Mouse (Mus musculus): ENCODE data around the gene Nfam1. TPM values are rescaled to one million over a fixed set of nuclear protein-coding genes. Genes with fewer than 3 reads are reported as not detected.
A peak's percentile ranks its signal among the peaks of the same experiment; 100 is the strongest.

The Nfam1 gene
- total and polyA plus RNA-seq, 2 experiments from 2014 or later = 1.7 to 3.3 TPM

DNA sequence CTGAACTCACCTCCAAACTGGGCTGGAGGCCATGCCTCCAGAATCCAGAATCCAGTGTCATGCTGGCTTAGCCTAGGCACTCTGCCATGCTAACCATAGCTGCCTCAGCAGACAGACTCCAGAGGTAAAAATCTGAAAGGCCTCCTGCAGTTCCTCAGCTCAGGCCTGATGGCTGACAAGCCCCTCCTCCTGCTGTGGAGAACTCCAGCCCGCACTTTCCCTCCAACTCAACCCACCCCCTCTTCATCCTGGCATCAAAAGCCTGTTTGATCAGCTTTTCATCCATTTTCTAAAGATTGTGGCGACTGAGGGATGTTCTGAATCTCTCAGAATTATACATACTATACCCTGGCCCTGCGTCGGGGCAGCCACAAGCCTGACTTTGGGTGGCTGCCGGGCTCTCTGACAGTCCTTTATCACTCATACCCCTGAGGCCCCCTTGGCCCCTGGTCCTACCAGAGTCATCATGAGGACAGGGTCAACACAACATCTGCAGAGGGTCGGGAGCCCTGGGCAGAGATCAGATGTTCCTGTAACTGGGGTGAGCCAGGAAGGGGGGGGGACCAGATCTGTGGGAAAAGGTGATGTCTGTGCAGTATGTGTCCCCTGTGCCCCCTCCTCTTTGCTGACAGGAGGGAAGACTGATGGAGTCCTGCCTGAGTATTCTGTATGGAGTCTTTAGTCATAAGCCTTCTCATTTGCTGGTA lies 9.7 kb upstream of the Nfam1 start:
- Histone ChIP-seq H3K4me3 (ENCODE audit: low read length) (0 out of 2 replicates have a peak overlapping the region, but pooled peaks have one; percentile 0), H3K9ac (replicated peaks; ENCODE audit: low read length) (peak overlapping the region; percentile 43), H3K36me3 (ENCODE audit: insufficient read depth, low read length) (no peaks in the 10 kb centered on the region), H3K4me2 (ENCODE audit: low read depth, low read length) (peak overlapping the region; percentile 41), H3K27me3 (ENCODE audit: insufficient read depth, low read length) (0 out of 2 replicates have a peak, but pooled peaks cover 5% of the 10 kb centered on the region), H3K9me3 (ENCODE audit: low read length) (no peaks in the 10 kb centered on the region), H3K27ac (peak overlapping the region; percentile 56; the same call in 1 of the 2 replicates), H3K4me1 (ENCODE audit: insufficient read depth, low read length) (peaks cover 14% of the 10 kb centered on the region)
- WGBS = 8% methylated on average over 6 of the region's 6 CpGs
- DNase-seq (ENCODE audit: low spot score) (peak; percentile 74), ATAC-seq (peak; percentile 73)
- no peak for TF ChIP-seq CTCF (IDR thresholded peaks at IDR 0.05; ENCODE audit: low read depth)

DNA sequence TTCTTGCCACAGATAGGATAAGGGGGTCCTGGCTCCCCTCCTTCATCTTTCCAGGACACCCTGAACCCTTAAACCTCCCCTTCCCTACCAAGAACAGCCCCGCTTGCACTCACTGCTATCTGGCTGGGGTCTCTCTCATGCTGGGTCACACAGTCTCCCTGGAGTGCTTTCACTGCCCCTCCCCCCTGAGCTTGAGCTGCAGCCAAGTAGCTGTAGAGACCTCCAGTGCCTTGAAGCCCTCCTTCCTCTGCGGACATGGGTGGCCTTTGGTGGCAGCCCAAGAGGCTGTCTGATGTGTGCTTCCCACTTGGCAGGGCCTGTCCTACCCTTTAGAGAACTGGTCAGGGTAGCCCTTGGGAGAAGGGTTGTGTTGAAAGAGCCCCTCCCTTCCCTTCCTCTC lies 7.0 kb upstream of the Nfam1 start:
- no peak for DNase-seq (ENCODE audit: low spot score)
- TF ChIP-seq CTCF (IDR thresholded peaks at IDR 0.05; ENCODE audit: low read depth) = no peak

DNA sequence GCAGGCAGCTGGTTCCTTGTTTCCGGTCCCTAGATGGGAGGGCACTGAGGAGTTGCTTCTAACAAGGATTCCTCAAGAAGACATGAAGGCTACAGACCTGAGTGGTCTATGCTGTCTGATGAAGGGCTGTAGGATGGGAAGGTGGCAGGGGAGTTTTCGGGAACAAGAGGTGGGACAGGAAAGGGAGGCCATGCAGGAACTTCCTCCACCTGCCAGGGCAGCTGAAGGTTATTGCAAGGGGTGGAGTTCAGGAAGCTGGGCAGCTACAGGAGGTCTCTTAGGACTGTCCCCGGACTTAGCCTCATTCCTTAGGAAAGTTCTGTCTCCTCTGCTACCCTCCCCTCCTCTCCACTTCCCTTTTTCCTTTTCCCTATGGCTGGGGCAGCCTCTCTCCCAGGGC lies 5.7 kb upstream of the Nfam1 start:
- no peak overlapping the region for H3K4me2 ChIP-seq (ENCODE audit: low read depth, low read length)
- 71% methylated on average over 3 of the region's 3 CpGs for whole genome bisulfite sequencing
- no peak for DNase-seq (ENCODE audit: low spot score)
- no peak for TF ChIP-seq CTCF (IDR thresholded peaks at IDR 0.05; ENCODE audit: low read depth)
- no peak for ATAC-seq
- H3K36me3 ChIP-seq (ENCODE audit: insufficient read depth, low read length) = no peaks in the 10 kb centered on the region
- H3K9ac ChIP-seq (replicated peaks; ENCODE audit: low read length) = no peak overlapping the region
- no peak overlapping the region for H3K4me3 ChIP-seq (ENCODE audit: low read length)
- peaks cover 27% of the 10 kb centered on the region for H3K4me1 ChIP-seq (ENCODE audit: insufficient read depth, low read length)
- no peaks in the 10 kb centered on the region for H3K9me3 ChIP-seq (ENCODE audit: low read length)
- no peaks in the 10 kb centered on the region for H3K27me3 ChIP-seq (ENCODE audit: insufficient read depth, low read length)
- H3K27ac ChIP-seq = no peak overlapping the region

More for the DNA sequence above, 7.0 kb upstream of the Nfam1 start:
- no peak overlapping the region for H3K4me3 ChIP-seq (ENCODE audit: low read length)
- H3K9ac ChIP-seq (replicated peaks; ENCODE audit: low read length) = no peak overlapping the region
- no peak overlapping the region for H3K27ac ChIP-seq
- peaks cover 14% of the 10 kb centered on the region for H3K4me1 ChIP-seq (ENCODE audit: insufficient read depth, low read length)
- no peak for ATAC-seq
- WGBS = 36% methylated on average over 2 of the region's 2 CpGs
- 0 out of 2 replicates have a peak, but pooled peaks cover 5% of the 10 kb centered on the region for H3K27me3 ChIP-seq (ENCODE audit: insufficient read depth, low read length)
- no peaks in the 10 kb centered on the region for H3K36me3 ChIP-seq (ENCODE audit: insufficient read depth, low read length)
- H3K4me2 ChIP-seq (ENCODE audit: low read depth, low read length) = no peak overlapping the region
- H3K9me3 ChIP-seq (ENCODE audit: low read length) = no peaks in the 10 kb centered on the region

DNA sequence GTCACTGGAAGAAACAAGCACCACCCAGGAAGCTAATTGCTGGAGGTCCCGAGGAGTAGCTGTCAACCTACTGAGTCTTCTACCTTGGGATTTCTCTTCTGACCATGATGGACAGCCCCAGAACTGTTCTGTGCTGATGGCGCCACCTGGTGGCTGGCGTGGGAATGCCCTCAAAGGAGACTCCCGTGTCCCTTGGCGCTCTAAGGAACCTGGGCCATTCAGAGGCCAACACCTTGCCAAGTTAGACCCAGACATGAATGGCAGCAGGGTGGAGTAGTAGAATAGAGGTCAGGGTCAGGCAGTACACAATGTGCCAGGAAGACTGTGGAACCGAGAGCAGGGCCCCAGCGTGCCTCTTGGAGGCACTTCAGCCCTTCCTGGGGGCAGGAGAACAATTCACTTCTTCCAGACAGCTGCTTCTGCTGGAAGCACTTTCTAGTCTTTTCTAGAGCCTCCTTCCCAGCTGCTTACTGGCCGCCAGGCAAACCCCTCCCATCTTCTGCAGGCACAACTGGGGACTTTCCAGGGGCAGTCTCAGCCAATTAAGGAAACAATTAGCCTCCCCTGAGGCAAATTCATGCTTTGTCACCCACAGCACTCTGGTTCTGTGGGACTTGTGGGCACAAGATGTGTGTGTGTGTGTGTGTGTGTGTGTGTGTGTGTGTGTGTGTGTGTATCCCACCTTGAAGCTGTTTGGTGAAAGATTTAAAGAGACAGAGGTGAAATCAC lies 4.8 kb upstream of the Nfam1 start:
- H3K4me2 ChIP-seq (ENCODE audit: low read depth, low read length) = no peak overlapping the region
- peaks cover 28% of the 10 kb centered on the region for H3K4me1 ChIP-seq (ENCODE audit: insufficient read depth, low read length)
- no peaks in the 10 kb centered on the region for H3K36me3 ChIP-seq (ENCODE audit: insufficient read depth, low read length)
- H3K4me3 ChIP-seq (ENCODE audit: low read length) = no peak overlapping the region
- ATAC-seq = peak; percentile 41; the same call in 1 of the 2 replicates
- H3K9me3 ChIP-seq (ENCODE audit: low read length) = no peaks in the 10 kb centered on the region
- peak; percentile 87 for DNase-seq (ENCODE audit: low spot score)
- peak; percentile 98 for TF ChIP-seq CTCF (IDR thresholded peaks at IDR 0.05; ENCODE audit: low read depth)
- whole genome bisulfite sequencing = 8% methylated on average over 8 of the region's 8 CpGs
- H3K9ac ChIP-seq (replicated peaks; ENCODE audit: low read length) = no peak overlapping the region
- H3K27ac ChIP-seq = no peak overlapping the region
- H3K27me3 ChIP-seq (ENCODE audit: insufficient read depth, low read length) = no peaks in the 10 kb centered on the region

DNA sequence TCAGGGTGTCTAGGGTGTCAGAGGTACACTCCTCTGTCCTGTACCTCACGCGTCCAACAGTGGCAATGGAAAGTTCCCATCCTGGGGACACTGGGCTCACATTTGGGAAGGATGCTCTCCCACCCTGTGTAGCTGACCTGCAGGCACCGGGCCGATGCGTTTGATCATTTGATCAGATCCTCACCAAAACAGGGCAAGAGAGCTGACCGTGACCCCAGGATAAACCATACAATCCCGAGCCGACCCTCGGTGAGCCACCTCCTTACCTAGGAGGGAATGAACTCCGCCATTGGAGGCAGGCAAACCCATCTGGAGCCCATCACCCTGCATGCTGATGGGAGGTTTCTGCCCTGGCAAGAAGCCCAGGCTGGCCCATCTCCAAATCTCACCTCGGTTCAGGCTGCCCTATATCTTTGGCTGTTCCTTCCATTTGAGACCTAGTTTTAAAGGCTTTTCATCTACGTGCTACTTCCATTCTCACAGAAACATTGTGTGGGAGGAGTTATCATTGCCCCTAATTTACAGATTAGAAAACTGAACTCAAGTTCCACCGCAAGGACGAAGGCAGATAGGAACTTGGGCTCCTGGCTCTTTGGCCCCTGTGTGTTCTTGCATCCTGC lies 3.9 kb upstream of the Nfam1 start:
- H3K4me1 ChIP-seq (ENCODE audit: insufficient read depth, low read length) = peaks cover 27% of the 10 kb centered on the region
- TF ChIP-seq CTCF (IDR thresholded peaks at IDR 0.05; ENCODE audit: low read depth) = no peak

DNA sequence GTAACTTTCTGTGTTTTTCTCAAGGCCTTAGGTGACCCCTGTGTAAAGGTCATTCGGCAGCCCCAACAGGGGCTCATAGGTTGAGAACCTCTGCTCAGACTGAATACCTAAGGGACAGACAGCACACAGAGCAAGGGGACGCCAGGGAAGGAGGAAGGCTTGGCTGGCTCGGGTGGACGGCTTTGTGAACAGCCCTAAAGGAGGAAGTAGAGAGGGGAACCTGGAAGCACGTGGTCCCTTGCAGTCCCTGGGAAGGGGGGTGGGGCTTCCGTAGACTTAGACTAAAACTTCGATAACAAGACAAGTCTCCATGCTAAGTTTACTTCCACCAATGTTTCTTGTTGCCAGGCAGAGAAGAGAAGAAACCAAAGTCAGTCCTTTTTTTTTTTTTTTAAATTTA lies 3.0 kb upstream of the Nfam1 start:
- no peak overlapping the region for H3K4me2 ChIP-seq (ENCODE audit: low read depth, low read length)
- peaks cover 27% of the 10 kb centered on the region for H3K4me1 ChIP-seq (ENCODE audit: insufficient read depth, low read length)
- no peak overlapping the region for H3K27ac ChIP-seq
- ATAC-seq = no peak
- H3K4me3 ChIP-seq (ENCODE audit: low read length) = no peak overlapping the region
- no peak for TF ChIP-seq CTCF (IDR thresholded peaks at IDR 0.05; ENCODE audit: low read depth)
- no peak overlapping the region for H3K9ac ChIP-seq (replicated peaks; ENCODE audit: low read length)
- no peaks in the 10 kb centered on the region for H3K36me3 ChIP-seq (ENCODE audit: insufficient read depth, low read length)
- WGBS = 66% methylated on average over 7 of the region's 7 CpGs
- H3K27me3 ChIP-seq (ENCODE audit: insufficient read depth, low read length) = no peaks in the 10 kb centered on the region
- no peaks in the 10 kb centered on the region for H3K9me3 ChIP-seq (ENCODE audit: low read length)
- no peak for DNase-seq (ENCODE audit: low spot score)

More for the DNA sequence above, 3.9 kb upstream of the Nfam1 start:
- ATAC-seq (no peak), DNase-seq (ENCODE audit: low spot score) (peak; percentile 70)
- 0 out of 2 replicates have a peak overlapping the region, but pooled peaks have one; percentile 8 for H3K27ac ChIP-seq
- no peak overlapping the region for H3K9ac ChIP-seq (replicated peaks; ENCODE audit: low read length)
- H3K4me2 ChIP-seq (ENCODE audit: low read depth, low read length) = no peak overlapping the region
- H3K27me3 ChIP-seq (ENCODE audit: insufficient read depth, low read length) = no peaks in the 10 kb centered on the region
- no peak overlapping the region for H3K4me3 ChIP-seq (ENCODE audit: low read length)
- no peaks in the 10 kb centered on the region for H3K36me3 ChIP-seq (ENCODE audit: insufficient read depth, low read length)
- 52% methylated on average over 14 of the region's 14 CpGs for WGBS
- no peaks in the 10 kb centered on the region for H3K9me3 ChIP-seq (ENCODE audit: low read length)

All from hindbrain, postnatal 0 days (tissue).